Mouse (Mus musculus) small intestine, adult 2 months (tissue): ENCODE data around the gene Dctn3. TPM values are rescaled to one million over a fixed set of nuclear protein-coding genes. Genes with fewer than 3 reads are reported as not detected.

Source experiments
- H3K27ac ChIP-seq: fragments of 200-500 bp; 2 replicates; pipeline ENCODE4 v1.5.1; 2012; ENCODE audit warnings: low read depth, low read length, control low read depth, inconsistent platforms; ENCODE audit not compliant: insufficient read depth
- H3K27me3 ChIP-seq: fragments of 200-500 bp; 2 replicates; pipeline ENCODE4 v1.6.1; 2012; ENCODE audit warnings: mild to moderate bottlenecking, moderate library complexity, low read length, inconsistent platforms; ENCODE audit not compliant: control insufficient read depth, insufficient read depth
- H3K36me3 ChIP-seq: fragments of 200-500 bp; 2 replicates; pipeline ENCODE4 v1.6.1; 2012; ENCODE audit warnings: mild to moderate bottlenecking, low read length, control low read depth, inconsistent platforms; ENCODE audit not compliant: control insufficient read depth, insufficient read depth
- H3K4me1 ChIP-seq: fragments of 200-500 bp; 2 replicates; pipeline ENCODE4 v1.6.1; 2012; ENCODE audit warnings: low read length, inconsistent platforms, mixed read lengths; ENCODE audit not compliant: control insufficient read depth, insufficient read depth, insufficient read length
- H3K4me3 ChIP-seq: fragments of 200-500 bp; 2 replicates; pipeline ENCODE4 v1.5.1; 2012; ENCODE audit warnings: low read depth, mild to moderate bottlenecking, control low read depth, inconsistent platforms, low read length, moderate library complexity
- CTCF ChIP-seq: fragments of 200-500 bp; IDR thresholded peaks from 2 replicates; pipeline ENCODE4 v1.5.1; 2012; ENCODE audit warnings: low read depth, mild to moderate bottlenecking, control low read depth, inconsistent platforms, low read length, moderate library complexity, mixed read lengths; ENCODE audit not compliant: insufficient replicate concordance, insufficient read length; ENCODE audit errors: extremely low read depth
- POLR2A ChIP-seq: fragments of 200-500 bp; IDR thresholded peaks from 2 replicates; pipeline ENCODE4 v1.6.1; 2012; ENCODE audit warnings: low read depth, mild to moderate bottlenecking, control low read depth, inconsistent platforms, low read length, moderate library complexity
- WGBS: fragments of 180-500 bp; shearing (Covaris S2); methylation state at CpG from one replicate; pipeline ENCODE4 v1.1.7; 2018; 5-methylcytosine and 5-hydroxymethylcytosine counted together
- polyA plus RNA-seq: library from polyadenylated mRNA; depleted of rRNA; stranded (reverse); fragments of >200 nt; gene quantifications from 2 replicates; pipeline ENCODE4 v1.2.3, GENCODE M21; 2012

The Dctn3 gene
- polyA plus RNA-seq, 1 experiment, result 69.5 TPM

GRCm38 (mm10) chr4:41714276-41714675 is 8.7 kb downstream of the Dctn3 start:
- no peak overlapping the region for H3K4me3 ChIP-seq

GRCm38 (mm10) chr4:41713197-41714067 is 9.5 kb downstream of the Dctn3 start, which contains the start of gene Rpp25l:
Rpp25l (minus strand) TSS chr4:41713534.
- Histone ChIP-seq H3K4me1 (peaks cover 12% of the 10 kb centered on the region), H3K36me3 (peaks cover 15% of the 10 kb centered on the region), H3K27ac (peak within 1 kb of the TSS; percentile 37; the same call in 1 of the 2 replicates), H3K27me3 (no peaks in the 10 kb centered on the region), H3K4me3 (peak within 1 kb of the TSS; percentile 78)
- WGBS, result under 1% methylated on average over 61 of the region's 61 CpGs
- TF ChIP-seq CTCF, result peak; percentile 36; the same call in 1 of the 2 replicates
- TF ChIP-seq POLR2A, result peak; percentile 66; the same call in 1 of the 2 replicates

More at GRCm38 (mm10) chr4:41714276-41714675, 8.7 kb downstream of the Dctn3 start:
- peak; percentile 79; the same call in 1 of the 2 replicates for TF ChIP-seq CTCF
- TF ChIP-seq POLR2A, result no peak
- Histone ChIP-seq H3K27ac (no peak overlapping the region), H3K4me1 (peaks cover 12% of the 10 kb centered on the region), H3K27me3 (no peaks in the 10 kb centered on the region), H3K36me3 (peaks cover 21% of the 10 kb centered on the region)
- WGBS, result 20% methylated on average over 8 of the region's 8 CpGs

- WGBS, result 22% methylated on average over 31 of the region's 31 CpGs
- Histone ChIP-seq H3K36me3 (peaks cover 9% of the 10 kb centered on the region), H3K4me3 (peak overlapping the region; percentile 78), H3K27me3 (no peaks in the 10 kb centered on the region), H3K4me1 (peaks cover 12% of the 10 kb centered on the region), H3K27ac (peak overlapping the region; percentile 37; the same call in 1 of the 2 replicates)
- TF ChIP-seq POLR2A (no peak), CTCF (no peak)
Observed at GRCm38 (mm10) chr4:41712421-41713196, 10.4 kb downstream of the Dctn3 start.

GRCm38 (mm10) chr4:41711705-41712375 is 11.1 kb downstream of the Dctn3 start:
- WGBS, result 35% methylated on average over 16 of the region's 16 CpGs
- H3K4me3 ChIP-seq, result peak overlapping the region; percentile 78
- no peak for TF ChIP-seq POLR2A
- TF ChIP-seq CTCF, result no peak
- peaks cover 4% of the 10 kb centered on the region for H3K36me3 ChIP-seq
- H3K27ac ChIP-seq, result no peak overlapping the region
- no peaks in the 10 kb centered on the region for H3K27me3 ChIP-seq
- peaks cover 12% of the 10 kb centered on the region for H3K4me1 ChIP-seq

- 57% methylated on average over 4 of the region's 4 CpGs for WGBS
Observed at GRCm38 (mm10) chr4:41710229-41710628, 12.7 kb downstream of the Dctn3 start.

GRCm38 (mm10) chr4:41708192-41708745 is 14.7 kb downstream of the Dctn3 start:
- TF ChIP-seq CTCF, result no peak
- TF ChIP-seq POLR2A, result no peak
- WGBS, result 22% methylated on average over 8 of the region's 8 CpGs
- Histone ChIP-seq H3K27me3 (no peaks in the 10 kb centered on the region; the same call in 1 of the 2 replicates), H3K36me3 (no peaks in the 10 kb centered on the region), H3K4me1 (peaks cover 9% of the 10 kb centered on the region), H3K4me3 (no peak overlapping the region), H3K27ac (no peak overlapping the region)

More at GRCm38 (mm10) chr4:41710229-41710628, 12.7 kb downstream of the Dctn3 start:
- no peak overlapping the region for H3K27ac ChIP-seq
- TF ChIP-seq POLR2A (no peak), CTCF (no peak)
- no peak overlapping the region for H3K4me3 ChIP-seq
- H3K36me3 ChIP-seq, result no peaks in the 10 kb centered on the region
- H3K27me3 ChIP-seq, result no peaks in the 10 kb centered on the region; the same call in 1 of the 2 replicates
- peaks cover 12% of the 10 kb centered on the region for H3K4me1 ChIP-seq
